Mouse (Mus musculus) forebrain, postnatal 0 days (tissue): ENCODE results near the gene St6gal2. TPM values are rescaled to one million over a fixed set of nuclear protein-coding genes. Genes with fewer than 3 reads are reported as not detected.

Source experiments
- ATAC-seq: fragments of 200-750 bp; cut with Nextera tagmentation; 2 replicates; pipeline ENCODE4 v1.8.0; 2017; ENCODE audit warnings: mild to moderate bottlenecking, moderate library complexity
- DNase-seq: peaks from one replicate; pipeline ENCODE4 v3.0.0-alpha.2; 2015
- H3K27ac ChIP-seq: fragments of 300-500 bp; sonication (generic); 2 replicates; pipeline ENCODE4 v1.5.1; 2014; ENCODE audit warnings: low read depth, mild to moderate bottlenecking, antibody characterized with exemption, low read length, moderate library complexity, mixed read lengths
- H3K27me3 ChIP-seq: fragments of 300-500 bp; sonication (generic); 2 replicates; pipeline ENCODE4 v1.6.1; 2014; ENCODE audit warnings: mild to moderate bottlenecking, low read length, mixed read lengths; ENCODE audit not compliant: insufficient read depth
- H3K36me3 ChIP-seq: fragments of 300-500 bp; sonication (generic); 2 replicates; pipeline ENCODE4 v1.6.1; 2014; ENCODE audit warnings: mild to moderate bottlenecking, moderate library complexity; ENCODE audit not compliant: insufficient read depth
- H3K4me1 ChIP-seq: fragments of 300-500 bp; sonication (generic); 2 replicates; pipeline ENCODE4 v1.6.1; 2014; ENCODE audit warnings: antibody characterized with exemption; ENCODE audit not compliant: insufficient read depth
- H3K4me2 ChIP-seq: fragments of 300-500 bp; sonication (generic); 2 replicates; pipeline ENCODE4 v1.6.1; 2014; ENCODE audit warnings: low read depth, mild to moderate bottlenecking, moderate library complexity
- H3K4me3 ChIP-seq: fragments of 300-500 bp; sonication (generic); 2 replicates; pipeline ENCODE4 v1.5.1; 2014; ENCODE audit warnings: low read depth, low read length, mixed read lengths
- H3K9ac ChIP-seq: fragments of 300-500 bp; sonication (generic); 2 replicates; pipeline ENCODE4 v1.6.1; 2014; ENCODE audit warnings: mild to moderate bottlenecking
- H3K9me3 ChIP-seq: fragments of 300-500 bp; sonication (generic); 2 replicates; pipeline ENCODE4 v1.6.1; 2016; ENCODE audit warnings: low read length
- CTCF ChIP-seq: sonication (generic); IDR thresholded peaks from 2 replicates; pipeline ENCODE4 v1.5.1; 2016; ENCODE audit warnings: antibody characterized with exemption, control low read depth, low read depth
- WGBS: fragments of 180-500 bp; shearing (Covaris S2); extraction: QIAGEN DNeasy Blood & Tissue Kit; methylation state at CpG from one replicate; pipeline ENCODE4 v1.1.7; 2014; 5-methylcytosine and 5-hydroxymethylcytosine counted together
- polyA plus RNA-seq: library from polyadenylated mRNA; unstranded; fragments of >200 nt; fragmentation: Nextera tagmentation; extraction: Ambion mirVana; gene quantifications from 2 replicates; pipeline ENCODE4 v1.2.1, GENCODE M21; 2015
- total RNA-seq: library from RNA; depleted of rRNA; stranded (reverse); fragments of >200 nt; gene quantifications from 2 replicates; pipeline ENCODE4 v1.2.3, GENCODE M21; 2014

The St6gal2 gene
- total and polyA plus RNA-seq, 2 experiments from 2014 or later = 40.3 to 102 TPM

- Histone ChIP-seq H3K9me3 (no peaks in the 10 kb centered on the region), H3K27ac (no peak overlapping the region), H3K9ac (no peak overlapping the region), H3K4me1 (no peaks in the 10 kb centered on the region), H3K4me3 (no peak overlapping the region), H3K36me3 (no peaks in the 10 kb centered on the region), H3K27me3 (no peaks in the 10 kb centered on the region), H3K4me2 (no peak overlapping the region)
- no peak for TF ChIP-seq CTCF
- ATAC-seq = no peak
- DNase-seq = no peak
- WGBS = 95% methylated on average over 1 of the region's 1 CpGs
Observed at GRCm38 (mm10) chr17:55460187-55460586, 15.0 kb downstream of the St6gal2 start.

- Histone ChIP-seq H3K27me3 (no peaks in the 10 kb centered on the region), H3K4me3 (no peak overlapping the region), H3K4me1 (no peaks in the 10 kb centered on the region), H3K9ac (no peak overlapping the region), H3K36me3 (no peaks in the 10 kb centered on the region), H3K27ac (no peak overlapping the region), H3K4me2 (no peak overlapping the region), H3K9me3 (no peaks in the 10 kb centered on the region)
- whole genome bisulfite sequencing = 93% methylated on average over 3 of the region's 3 CpGs
- ATAC-seq (no peak), DNase-seq (no peak)
- no peak for TF ChIP-seq CTCF
Observed at GRCm38 (mm10) chr17:55467579-55467978, 22.4 kb downstream of the St6gal2 start.

GRCm38 (mm10) chr17:55468963-55469362 is 23.8 kb downstream of the St6gal2 start:
- Histone ChIP-seq H3K9me3 (no peaks in the 10 kb centered on the region), H3K36me3 (no peaks in the 10 kb centered on the region), H3K9ac (no peak overlapping the region), H3K4me2 (no peak overlapping the region), H3K4me1 (no peaks in the 10 kb centered on the region), H3K27me3 (no peaks in the 10 kb centered on the region), H3K4me3 (no peak overlapping the region), H3K27ac (no peak overlapping the region)
- TF ChIP-seq CTCF = no peak
- ATAC-seq (no peak), DNase-seq (no peak)

GRCm38 (mm10) chr17:55475974-55476373 is 30.8 kb downstream of the St6gal2 start:
- Histone ChIP-seq H3K4me3 (no peak overlapping the region), H3K9ac (no peak overlapping the region), H3K27ac (no peak overlapping the region), H3K36me3 (no peaks in the 10 kb centered on the region), H3K27me3 (no peaks in the 10 kb centered on the region), H3K9me3 (no peaks in the 10 kb centered on the region), H3K4me1 (no peaks in the 10 kb centered on the region), H3K4me2 (no peak overlapping the region)
- WGBS = 86% methylated on average over 4 of the region's 4 CpGs
- ATAC-seq = no peak
- DNase-seq = no peak
- no peak for TF ChIP-seq CTCF

- Histone ChIP-seq H3K4me2 (no peak overlapping the region), H3K36me3 (peaks cover 5% of the 10 kb centered on the region; the same call in 1 of the 2 replicates), H3K9ac (no peak overlapping the region), H3K27ac (no peak overlapping the region), H3K27me3 (no peaks in the 10 kb centered on the region), H3K4me3 (no peak overlapping the region), H3K9me3 (no peaks in the 10 kb centered on the region), H3K4me1 (no peaks in the 10 kb centered on the region)
- peak; percentile 77 for TF ChIP-seq CTCF
- DNase-seq (peak; percentile 61), ATAC-seq (peak; percentile 89)
Observed at GRCm38 (mm10) chr17:55477361-55477760, 32.2 kb downstream of the St6gal2 start.

GRCm38 (mm10) chr17:55479367-55479766 is 34.2 kb downstream of the St6gal2 start:
- WGBS = 45% methylated on average over 7 of the region's 7 CpGs
- H3K27ac ChIP-seq = no peak overlapping the region
- ATAC-seq = no peak

GRCm38 (mm10) chr17:55484108-55484870 is 39.1 kb downstream of the St6gal2 start:
- DNase-seq (no peak), ATAC-seq (no peak)
- H3K4me2 ChIP-seq = no peak overlapping the region
- peak; percentile 32 for TF ChIP-seq CTCF
- WGBS = 90% methylated on average over 7 of the region's 7 CpGs
- no peak overlapping the region for H3K4me3 ChIP-seq
- no peaks in the 10 kb centered on the region for H3K27me3 ChIP-seq
- H3K36me3 ChIP-seq = peaks cover 11% of the 10 kb centered on the region; the same call in 1 of the 2 replicates
- no peaks in the 10 kb centered on the region for H3K9me3 ChIP-seq
- H3K9ac ChIP-seq = no peak overlapping the region
- H3K27ac ChIP-seq = no peak overlapping the region
- H3K4me1 ChIP-seq = no peaks in the 10 kb centered on the region

More at GRCm38 (mm10) chr17:55479367-55479766, 34.2 kb downstream of the St6gal2 start:
- Histone ChIP-seq H3K4me1 (no peaks in the 10 kb centered on the region), H3K27me3 (no peaks in the 10 kb centered on the region), H3K4me3 (no peak overlapping the region), H3K36me3 (peaks cover 11% of the 10 kb centered on the region; the same call in 1 of the 2 replicates), H3K9me3 (no peaks in the 10 kb centered on the region), H3K4me2 (no peak overlapping the region), H3K9ac (no peak overlapping the region)
- TF ChIP-seq CTCF = no peak
- no peak for DNase-seq
